Mouse (Mus musculus): ENCODE measurements around the gene Brinp3. TPM values are rescaled to one million over a fixed set of nuclear protein-coding genes. Genes with fewer than 3 reads are reported as not detected.
"Not testable (repeated sequence)": the region's sequence is repeated elsewhere in the genome, so short reads cannot be mapped to it uniquely, and the experiment has no call there.

The Brinp3 gene
- polyA plus RNA-seq, 1 experiment from 2014 or later: 39.2 TPM

GRCm38 (mm10) chr1:146724784-146725513, 230.4 kb downstream of the Brinp3 start:
- not testable (repeated sequence) for H3K27me3 ChIP-seq (ENCODE audit: control insufficient read depth, insufficient read depth, low read depth, low read length); H3K36me3 ChIP-seq (ENCODE audit: control insufficient read depth, insufficient read depth, low read length); H3K9me3 ChIP-seq (replicated peaks; ENCODE audit: control insufficient read depth, low read length, poor library complexity, severe bottlenecking); H3K27ac ChIP-seq (ENCODE audit: low read length); H3K4me1 ChIP-seq (ENCODE audit: control insufficient read depth, insufficient read depth, low read length)
- 3% methylated on average over 28 of the region's 35 CpGs for WGBS
- Histone ChIP-seq H3K4me3 (ENCODE audit: low read depth, low read length) (peak overlapping the region; percentile 47), H3K4me2 (ENCODE audit: low read length) (peak overlapping the region; percentile 63), H3K9ac (ENCODE audit: low read depth, low read length) (peak overlapping the region; percentile 54; the same call in 1 of the 2 replicates)
- ATAC-seq: peak; percentile 85

GRCm38 (mm10) chr1:146751066-146751465, 256.5 kb downstream of the Brinp3 start:
- Histone ChIP-seq H3K36me3 (ENCODE audit: control insufficient read depth, insufficient read depth, low read length) (no peaks in the 10 kb centered on the region), H3K4me1 (ENCODE audit: control insufficient read depth, insufficient read depth, low read length) (no peaks in the 10 kb centered on the region), H3K4me3 (ENCODE audit: low read depth, low read length) (no peak overlapping the region), H3K27me3 (ENCODE audit: control insufficient read depth, insufficient read depth, low read depth, low read length) (no peaks in the 10 kb centered on the region), H3K9me3 (replicated peaks; ENCODE audit: control insufficient read depth, low read length, poor library complexity, severe bottlenecking) (no peaks in the 10 kb centered on the region), H3K27ac (ENCODE audit: low read length) (no peak overlapping the region), H3K9ac (ENCODE audit: low read depth, low read length) (no peak overlapping the region), H3K4me2 (ENCODE audit: low read length) (no peak overlapping the region)
- no peak for ATAC-seq

GRCm38 (mm10) chr1:146783259-146783658, 288.7 kb downstream of the Brinp3 start:
- Histone ChIP-seq H3K27me3 (ENCODE audit: control insufficient read depth, insufficient read depth, low read depth, low read length) (no peaks in the 10 kb centered on the region), H3K9me3 (replicated peaks; ENCODE audit: control insufficient read depth, low read length, poor library complexity, severe bottlenecking) (no peaks in the 10 kb centered on the region), H3K36me3 (ENCODE audit: control insufficient read depth, insufficient read depth, low read length) (no peaks in the 10 kb centered on the region), H3K4me3 (ENCODE audit: low read depth, low read length) (no peak overlapping the region), H3K4me2 (ENCODE audit: low read length) (no peak overlapping the region), H3K4me1 (ENCODE audit: control insufficient read depth, insufficient read depth, low read length) (no peaks in the 10 kb centered on the region), H3K9ac (ENCODE audit: low read depth, low read length) (no peak overlapping the region), H3K27ac (ENCODE audit: low read length) (no peak overlapping the region)
- ATAC-seq: no peak
- 44% methylated on average over 4 of the region's 4 CpGs for WGBS

GRCm38 (mm10) chr1:146787236-146787635, 292.7 kb downstream of the Brinp3 start:
- H3K27me3 ChIP-seq (ENCODE audit: control insufficient read depth, insufficient read depth, low read depth, low read length): no peaks in the 10 kb centered on the region
- H3K9me3 ChIP-seq (replicated peaks; ENCODE audit: control insufficient read depth, low read length, poor library complexity, severe bottlenecking): no peaks in the 10 kb centered on the region
- H3K27ac ChIP-seq (ENCODE audit: low read length): no peak overlapping the region
- H3K9ac ChIP-seq (ENCODE audit: low read depth, low read length): no peak overlapping the region
- H3K4me3 ChIP-seq (ENCODE audit: low read depth, low read length): no peak overlapping the region
- H3K4me1 ChIP-seq (ENCODE audit: control insufficient read depth, insufficient read depth, low read length): no peaks in the 10 kb centered on the region
- 82% methylated on average over 2 of the region's 2 CpGs for WGBS
- no peak overlapping the region for H3K4me2 ChIP-seq (ENCODE audit: low read length)
- no peaks in the 10 kb centered on the region for H3K36me3 ChIP-seq (ENCODE audit: control insufficient read depth, insufficient read depth, low read length)
- no peak for ATAC-seq

DNA sequence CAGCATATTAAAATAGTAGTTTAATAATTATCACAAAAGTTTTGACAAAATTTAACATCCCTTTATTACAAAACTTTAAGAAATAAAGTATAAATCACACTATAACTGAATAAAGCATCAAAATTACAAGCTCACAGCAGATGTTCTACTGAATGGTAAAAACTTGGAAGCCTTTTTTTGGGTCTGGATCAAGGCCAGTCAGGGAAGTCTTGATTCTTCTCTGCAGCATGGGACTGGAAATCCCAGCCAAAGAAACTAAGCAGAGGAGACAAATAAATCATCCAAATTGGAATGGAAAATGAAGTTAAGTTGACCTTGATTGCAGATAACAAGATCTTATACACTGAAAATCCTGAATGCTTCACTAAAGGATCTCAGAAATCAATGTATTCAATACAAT, 298.3 kb downstream of the Brinp3 start:
- no peak for ATAC-seq
- H3K36me3 ChIP-seq (ENCODE audit: control insufficient read depth, insufficient read depth, low read length): no peaks in the 10 kb centered on the region

GRCm38 (mm10) chr1:146799986-146800553, 305.5 kb downstream of the Brinp3 start:
- no peak for ATAC-seq
- 81% methylated on average over 6 of the region's 6 CpGs for WGBS

More for the DNA sequence above, 298.3 kb downstream of the Brinp3 start:
- Histone ChIP-seq H3K9me3 (replicated peaks; ENCODE audit: control insufficient read depth, low read length, poor library complexity, severe bottlenecking) (no peaks in the 10 kb centered on the region), H3K27me3 (ENCODE audit: control insufficient read depth, insufficient read depth, low read depth, low read length) (no peaks in the 10 kb centered on the region), H3K9ac (ENCODE audit: low read depth, low read length) (no peak overlapping the region), H3K4me2 (ENCODE audit: low read length) (no peak overlapping the region), H3K27ac (ENCODE audit: low read length) (no peak overlapping the region), H3K4me1 (ENCODE audit: control insufficient read depth, insufficient read depth, low read length) (no peaks in the 10 kb centered on the region), H3K4me3 (ENCODE audit: low read depth, low read length) (no peak overlapping the region)

DNA sequence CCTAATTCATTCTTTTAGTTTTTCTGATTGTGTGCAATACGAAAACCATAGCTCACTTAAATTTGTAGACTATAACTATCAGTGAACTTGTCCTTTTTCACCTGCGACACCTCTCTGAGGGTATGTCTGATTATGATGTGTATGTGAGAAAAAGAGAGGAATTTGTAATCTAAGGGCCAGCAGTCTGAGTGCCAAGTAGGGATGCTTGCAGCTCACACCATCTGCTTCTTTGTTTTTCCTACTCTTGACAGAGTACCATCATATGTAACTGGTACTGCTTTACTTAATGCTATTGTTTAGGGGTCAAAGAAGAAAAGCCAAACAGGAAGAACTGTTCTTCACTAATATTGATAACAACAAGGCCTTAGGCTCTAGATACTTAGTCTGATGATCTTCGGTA, 307.3 kb downstream of the Brinp3 start:
- no peaks in the 10 kb centered on the region for H3K27me3 ChIP-seq (ENCODE audit: control insufficient read depth, insufficient read depth, low read depth, low read length)
- ATAC-seq: no peak
- H3K9me3 ChIP-seq (replicated peaks; ENCODE audit: control insufficient read depth, low read length, poor library complexity, severe bottlenecking): no peaks in the 10 kb centered on the region
- no peaks in the 10 kb centered on the region for H3K4me1 ChIP-seq (ENCODE audit: control insufficient read depth, insufficient read depth, low read length)
- no peaks in the 10 kb centered on the region for H3K36me3 ChIP-seq (ENCODE audit: control insufficient read depth, insufficient read depth, low read length)
- no peak overlapping the region for H3K4me2 ChIP-seq (ENCODE audit: low read length)
- H3K27ac ChIP-seq (ENCODE audit: low read length): no peak overlapping the region
- H3K9ac ChIP-seq (ENCODE audit: low read depth, low read length): no peak overlapping the region
- no peak overlapping the region for H3K4me3 ChIP-seq (ENCODE audit: low read depth, low read length)
- 97% methylated on average over 3 of the region's 3 CpGs for WGBS

More at GRCm38 (mm10) chr1:146799986-146800553, 305.5 kb downstream of the Brinp3 start:
- Histone ChIP-seq H3K4me1 (ENCODE audit: control insufficient read depth, insufficient read depth, low read length) (no peaks in the 10 kb centered on the region), H3K36me3 (ENCODE audit: control insufficient read depth, insufficient read depth, low read length) (no peaks in the 10 kb centered on the region), H3K4me2 (ENCODE audit: low read length) (no peak overlapping the region), H3K27me3 (ENCODE audit: control insufficient read depth, insufficient read depth, low read depth, low read length) (no peaks in the 10 kb centered on the region), H3K27ac (ENCODE audit: low read length) (no peak overlapping the region), H3K9me3 (replicated peaks; ENCODE audit: control insufficient read depth, low read length, poor library complexity, severe bottlenecking) (no peaks in the 10 kb centered on the region), H3K4me3 (ENCODE audit: low read depth, low read length) (no peak overlapping the region), H3K9ac (ENCODE audit: low read depth, low read length) (no peak overlapping the region)

- Histone ChIP-seq H3K9ac (ENCODE audit: low read depth, low read length) (no peak overlapping the region), H3K27me3 (ENCODE audit: control insufficient read depth, insufficient read depth, low read depth, low read length) (no peaks in the 10 kb centered on the region), H3K9me3 (replicated peaks; ENCODE audit: control insufficient read depth, low read length, poor library complexity, severe bottlenecking) (no peaks in the 10 kb centered on the region), H3K4me1 (ENCODE audit: control insufficient read depth, insufficient read depth, low read length) (no peaks in the 10 kb centered on the region), H3K27ac (ENCODE audit: low read length) (no peak overlapping the region), H3K4me3 (ENCODE audit: low read depth, low read length) (no peak overlapping the region), H3K4me2 (ENCODE audit: low read length) (no peak overlapping the region), H3K36me3 (ENCODE audit: control insufficient read depth, insufficient read depth, low read length) (no peaks in the 10 kb centered on the region)
- 86% methylated on average over 4 of the region's 4 CpGs for WGBS
- ATAC-seq: no peak
Measured at GRCm38 (mm10) chr1:146807765-146808164, 313.2 kb downstream of the Brinp3 start.

DNA sequence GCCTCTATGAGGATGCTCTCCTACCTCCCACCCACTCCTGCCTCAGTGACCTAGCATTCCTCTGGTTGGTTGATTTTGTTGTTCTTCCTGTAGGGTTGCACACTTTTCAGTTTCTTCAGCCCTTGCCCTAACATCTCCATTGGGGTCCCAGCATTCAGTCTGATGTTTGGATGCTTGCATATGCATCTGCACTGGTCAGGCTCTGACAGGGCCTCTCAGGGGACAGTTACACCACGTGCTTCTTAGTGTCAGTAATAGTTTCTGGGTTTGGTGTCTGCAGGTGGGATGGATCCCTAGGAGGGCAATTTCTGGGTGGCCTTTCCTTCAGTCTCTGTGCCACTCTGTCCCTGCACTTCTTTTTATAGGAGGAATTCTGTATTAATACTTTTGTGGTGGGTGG, 339.3 kb downstream of the Brinp3 start:
- Histone ChIP-seq H3K27me3 (ENCODE audit: control insufficient read depth, insufficient read depth, low read depth, low read length) (no peaks in the 10 kb centered on the region), H3K4me1 (ENCODE audit: control insufficient read depth, insufficient read depth, low read length) (no peaks in the 10 kb centered on the region), H3K4me2 (ENCODE audit: low read length) (no peak overlapping the region), H3K27ac (ENCODE audit: low read length) (no peak overlapping the region), H3K36me3 (ENCODE audit: control insufficient read depth, insufficient read depth, low read length) (no peaks in the 10 kb centered on the region), H3K9ac (ENCODE audit: low read depth, low read length) (no peak overlapping the region), H3K4me3 (ENCODE audit: low read depth, low read length) (no peak overlapping the region), H3K9me3 (replicated peaks; ENCODE audit: control insufficient read depth, low read length, poor library complexity, severe bottlenecking) (no peaks in the 10 kb centered on the region)
- 11% methylated on average over 1 of the region's 1 CpGs for WGBS
- ATAC-seq: no peak; the same call in 1 of the 2 replicates
